Mouse (Mus musculus): ENCODE measurements around the gene Arhgef16. TPM values are rescaled to one million over a fixed set of nuclear protein-coding genes. Genes with fewer than 3 reads are reported as not detected.

The Arhgef16 gene
- total RNA-seq, 1 experiment: 4.2 TPM

- in situ Hi-C loops (cut with MboI; ENCODE audit: low sequenced_read_pairs in 2 of 2, unreplicated experiment in 2 of 2): no loop called here
- no peak for DNase-seq (ENCODE audit: low read depth, low spot score)
- no peaks in the 10 kb centered on the region for H3K36me3 ChIP-seq (ENCODE audit: control insufficient read depth, insufficient read depth, low read length, poor library complexity, severe bottlenecking)
- H3K9me3 ChIP-seq (ENCODE audit: control insufficient read depth, insufficient read depth, low read depth, low read length): no peaks in the 10 kb centered on the region
- H3K27ac ChIP-seq (ENCODE audit: insufficient read depth, low read depth, low read length, poor library complexity, severe bottlenecking): no peak overlapping the region
- H3K4me1 ChIP-seq (ENCODE audit: control insufficient read depth in 2 of 2, insufficient read depth in 2 of 2, low read length in 2 of 2, poor library complexity in 1 of 2): no peaks in the 10 kb centered on the region
- no peak for TF ChIP-seq ZC3H11A (IDR thresholded peaks at IDR 0.05; ENCODE audit: borderline replicate concordance, low read depth, low read length)
- TF ChIP-seq CHD2 (IDR thresholded peaks at IDR 0.05; ENCODE audit: low read depth, low read length): no peak
- TF ChIP-seq HCFC1 (IDR thresholded peaks at IDR 0.05; ENCODE audit: borderline replicate concordance, insufficient read depth, low read length): no peak
- no peak for TF ChIP-seq ZNF384 (IDR thresholded peaks at IDR 0.05; ENCODE audit: low read depth, low read length)
- TF ChIP-seq MAFK (IDR thresholded peaks at IDR 0.05; ENCODE audit: insufficient read depth, low read depth, low read length): no peak
- H3K9ac ChIP-seq (ENCODE audit: insufficient read depth, low read depth, low read length, poor library complexity, severe bottlenecking): no peak overlapping the region
- H3K4me3 ChIP-seq (ENCODE audit: insufficient read depth in 1 of 2, low read depth in 1 of 2, low read length in 2 of 2, poor library complexity in 1 of 2, severe bottlenecking in 1 of 2): no peak overlapping the region
Measured at GRCm38 (mm10) chr4:154267511-154267910, 34.0 kb downstream of the Arhgef16 start.

- in situ Hi-C loops (cut with MboI; ENCODE audit: low sequenced_read_pairs in 2 of 2, unreplicated experiment in 2 of 2): no loop called here
- Histone ChIP-seq H3K9me3 (ENCODE audit: control insufficient read depth, insufficient read depth, low read depth, low read length) (no peaks in the 10 kb centered on the region), H3K4me3 (ENCODE audit: insufficient read depth in 1 of 2, low read depth in 1 of 2, low read length in 2 of 2, poor library complexity in 1 of 2, severe bottlenecking in 1 of 2) (no peak overlapping the region), H3K36me3 (ENCODE audit: control insufficient read depth, insufficient read depth, low read length, poor library complexity, severe bottlenecking) (no peaks in the 10 kb centered on the region), H3K4me1 (ENCODE audit: control insufficient read depth in 2 of 2, insufficient read depth in 2 of 2, low read length in 2 of 2, poor library complexity in 1 of 2) (no peaks in the 10 kb centered on the region), H3K27ac (ENCODE audit: insufficient read depth, low read depth, low read length, poor library complexity, severe bottlenecking) (no peak overlapping the region), H3K9ac (ENCODE audit: insufficient read depth, low read depth, low read length, poor library complexity, severe bottlenecking) (no peak overlapping the region)
- TF ChIP-seq ZNF384 (IDR thresholded peaks at IDR 0.05; ENCODE audit: low read depth, low read length) (no peak), CHD2 (IDR thresholded peaks at IDR 0.05; ENCODE audit: low read depth, low read length) (no peak), HCFC1 (IDR thresholded peaks at IDR 0.05; ENCODE audit: borderline replicate concordance, insufficient read depth, low read length) (no peak), MAFK (IDR thresholded peaks at IDR 0.05; ENCODE audit: insufficient read depth, low read depth, low read length) (no peak), ZC3H11A (IDR thresholded peaks at IDR 0.05; ENCODE audit: borderline replicate concordance, low read depth, low read length) (no peak)
- no peak for DNase-seq (ENCODE audit: low read depth, low spot score)
Measured at GRCm38 (mm10) chr4:154262071-154262470, 39.4 kb downstream of the Arhgef16 start.

GRCm38 (mm10) chr4:154260755-154261154 is 40.7 kb downstream of the Arhgef16 start:
- no peak for TF ChIP-seq ZC3H11A (IDR thresholded peaks at IDR 0.05; ENCODE audit: borderline replicate concordance, low read depth, low read length)
- no peak for TF ChIP-seq ZNF384 (IDR thresholded peaks at IDR 0.05; ENCODE audit: low read depth, low read length)
- no peak for TF ChIP-seq HCFC1 (IDR thresholded peaks at IDR 0.05; ENCODE audit: borderline replicate concordance, insufficient read depth, low read length)
- no peak for TF ChIP-seq CHD2 (IDR thresholded peaks at IDR 0.05; ENCODE audit: low read depth, low read length)
- TF ChIP-seq MAFK (IDR thresholded peaks at IDR 0.05; ENCODE audit: insufficient read depth, low read depth, low read length): no peak
- H3K4me1 ChIP-seq (ENCODE audit: control insufficient read depth in 2 of 2, insufficient read depth in 2 of 2, low read length in 2 of 2, poor library complexity in 1 of 2): no peaks in the 10 kb centered on the region
- H3K27ac ChIP-seq (ENCODE audit: insufficient read depth, low read depth, low read length, poor library complexity, severe bottlenecking): no peak overlapping the region
- in situ Hi-C loops (cut with MboI; ENCODE audit: low sequenced_read_pairs in 2 of 2, unreplicated experiment in 2 of 2): no loop called here
- no peak overlapping the region for H3K9ac ChIP-seq (ENCODE audit: insufficient read depth, low read depth, low read length, poor library complexity, severe bottlenecking)
- no peak for DNase-seq (ENCODE audit: low read depth, low spot score)
- H3K4me3 ChIP-seq (ENCODE audit: insufficient read depth in 1 of 2, low read depth in 1 of 2, low read length in 2 of 2, poor library complexity in 1 of 2, severe bottlenecking in 1 of 2): no peak overlapping the region
- no peaks in the 10 kb centered on the region for H3K36me3 ChIP-seq (ENCODE audit: control insufficient read depth, insufficient read depth, low read length, poor library complexity, severe bottlenecking)
- no peaks in the 10 kb centered on the region for H3K9me3 ChIP-seq (ENCODE audit: control insufficient read depth, insufficient read depth, low read depth, low read length)

GRCm38 (mm10) chr4:154252537-154253255 is 48.8 kb downstream of the Arhgef16 start:
- no peak for DNase-seq (ENCODE audit: low read depth, low spot score)
- no peak overlapping the region for H3K9ac ChIP-seq (ENCODE audit: insufficient read depth, low read depth, low read length, poor library complexity, severe bottlenecking)
- in situ Hi-C loops (cut with MboI; ENCODE audit: low sequenced_read_pairs in 2 of 2, unreplicated experiment in 2 of 2): no loop called here
- no peaks in the 10 kb centered on the region for H3K9me3 ChIP-seq (ENCODE audit: control insufficient read depth, insufficient read depth, low read depth, low read length)
- H3K36me3 ChIP-seq (ENCODE audit: control insufficient read depth, insufficient read depth, low read length, poor library complexity, severe bottlenecking): no peaks in the 10 kb centered on the region; the same call in 1 of the 2 replicates
- TF ChIP-seq MAFK (IDR thresholded peaks at IDR 0.05; ENCODE audit: insufficient read depth, low read depth, low read length): no peak
- no peak for TF ChIP-seq CHD2 (IDR thresholded peaks at IDR 0.05; ENCODE audit: low read depth, low read length)
- TF ChIP-seq HCFC1 (IDR thresholded peaks at IDR 0.05; ENCODE audit: borderline replicate concordance, insufficient read depth, low read length): no peak
- TF ChIP-seq ZC3H11A (IDR thresholded peaks at IDR 0.05; ENCODE audit: borderline replicate concordance, low read depth, low read length): no peak
- no peak for TF ChIP-seq ZNF384 (IDR thresholded peaks at IDR 0.05; ENCODE audit: low read depth, low read length)
- no peak overlapping the region for H3K4me3 ChIP-seq (ENCODE audit: insufficient read depth in 1 of 2, low read depth in 1 of 2, low read length in 2 of 2, poor library complexity in 1 of 2, severe bottlenecking in 1 of 2)
- no peak overlapping the region; the same call in 1 of the 2 replicates for H3K27ac ChIP-seq (ENCODE audit: insufficient read depth, low read depth, low read length, poor library complexity, severe bottlenecking)
- H3K4me1 ChIP-seq (ENCODE audit: control insufficient read depth in 2 of 2, insufficient read depth in 2 of 2, low read length in 2 of 2, poor library complexity in 1 of 2): peaks cover 0 to 19% of the 10 kb centered on the region in 2 experiments; a peak in 1 of 4 replicates
